Mouse (Mus musculus) myocyte (in vitro differentiated cells): ENCODE results near the gene Gcsam. TPM values are rescaled to one million over a fixed set of nuclear protein-coding genes. Genes with fewer than 3 reads are reported as not detected.

Experiments used
- H3K27me3 ChIP-seq: one replicate; pipeline ENCODE4 v1.6.1; 2011; ENCODE audit not compliant: control insufficient read depth, insufficient read depth, insufficient read length
- H3K36me3 ChIP-seq: one replicate; pipeline ENCODE4 v1.6.1; 2011; ENCODE audit not compliant: control insufficient read depth, insufficient read depth
- H3K4me2 ChIP-seq: one replicate; pipeline ENCODE4 v1.6.1; 2011; ENCODE audit warnings: low read depth, control low read depth
- H3K4me3 ChIP-seq: one replicate; pipeline ENCODE4 v1.5.1; 2011; ENCODE audit warnings: mild to moderate bottlenecking, control low read depth, moderate library complexity
- H3K79me2 ChIP-seq: one replicate; pipeline ENCODE4 v1.6.1; 2011; ENCODE audit not compliant: control insufficient read depth, insufficient read depth
- H3ac ChIP-seq: one replicate; pipeline ENCODE4 v1.6.1; 2011; ENCODE audit not compliant: control insufficient read depth, insufficient read length
- CEBPB ChIP-seq: IDR thresholded peaks from 2 replicates; pipeline ENCODE4 v1.6.1; 2011; ENCODE audit warnings: mild to moderate bottlenecking, moderate library complexity; ENCODE audit not compliant: poor library complexity, insufficient read depth, severe bottlenecking
- E2F4 ChIP-seq: IDR thresholded peaks from one replicate; pipeline ENCODE4 v1.6.1; 2011; ENCODE audit warnings: mild to moderate bottlenecking, control low read depth, moderate library complexity; ENCODE audit not compliant: insufficient read depth
- MAX ChIP-seq: IDR thresholded peaks from one replicate; pipeline ENCODE4 v1.6.1; 2011; ENCODE audit warnings: low read depth, mild to moderate bottlenecking, control low read depth
- MYOD1 ChIP-seq, 3 experiments: IDR thresholded peaks; one replicate each; pipeline ENCODE4 v1.6.1; 2011; ENCODE audit warnings: control low read depth in 2 of 3, low read depth in 2 of 3, mild to moderate bottlenecking in 2 of 3, moderate library complexity in 1 of 3; ENCODE audit not compliant: insufficient read length in 2 of 3, control insufficient read depth in 1 of 3
- MYOG ChIP-seq, 3 experiments: IDR thresholded peaks; one replicate each; pipeline ENCODE4 v1.6.1; 2011; ENCODE audit warnings: control low read depth in 2 of 3, low read depth in 2 of 3, mild to moderate bottlenecking in 2 of 3; ENCODE audit not compliant: insufficient read length in 2 of 3, control insufficient read depth in 1 of 3, insufficient read depth in 1 of 3
- POLR2A ChIP-seq: IDR thresholded peaks from one replicate; pipeline ENCODE4 v1.6.1; 2011; ENCODE audit warnings: low read depth, mild to moderate bottlenecking, control low read depth, moderate library complexity; ENCODE audit not compliant: insufficient read length
- POLR2AphosphoS2 ChIP-seq: IDR thresholded peaks from one replicate; pipeline ENCODE4 v1.6.1; 2011; ENCODE audit warnings: low read depth, control low read depth; ENCODE audit not compliant: insufficient read length
- REST ChIP-seq: IDR thresholded peaks from one replicate; pipeline ENCODE4 v1.6.1; 2011; ENCODE audit warnings: mild to moderate bottlenecking, control low read depth, moderate library complexity; ENCODE audit not compliant: insufficient read depth, insufficient read length
- SRF ChIP-seq: IDR thresholded peaks from one replicate; pipeline ENCODE4 v1.6.1; 2011; ENCODE audit warnings: low read depth; ENCODE audit not compliant: control insufficient read depth, insufficient read length
- TCF12 ChIP-seq: IDR thresholded peaks from one replicate; pipeline ENCODE4 v1.6.1; 2011; ENCODE audit warnings: mild to moderate bottlenecking, control low read depth; ENCODE audit not compliant: poor library complexity, insufficient read depth, severe bottlenecking
- TCF3 ChIP-seq: IDR thresholded peaks from one replicate; pipeline ENCODE4 v1.6.1; 2011; ENCODE audit warnings: low read depth, control low read depth; ENCODE audit not compliant: insufficient read length
- USF1 ChIP-seq: IDR thresholded peaks from one replicate; pipeline ENCODE4 v1.6.1; 2011; ENCODE audit warnings: low read depth, mild to moderate bottlenecking, control low read depth, moderate library complexity
- polyA plus RNA-seq: library from polyadenylated mRNA; unstranded; fragments of >200 nt; fragmentation: generic; extraction: Trizol; gene quantifications from one replicate; pipeline ENCODE4 v1.2.1, GENCODE M21; 2012; ENCODE audit warnings: missing spikeins

Gcsam gene
- polyA plus RNA-seq, 1 experiment: not detected

- H3ac ChIP-seq: no peak overlapping the region
- no peaks in the 10 kb centered on the region for H3K36me3 ChIP-seq
- H3K4me3 ChIP-seq: no peak overlapping the region
- no peak overlapping the region for H3K4me2 ChIP-seq
- H3K27me3 ChIP-seq: no peaks in the 10 kb centered on the region
- no peaks in the 10 kb centered on the region for H3K79me2 ChIP-seq
- TF ChIP-seq TCF12 (no peak), TCF3 (no peak), REST (no peak), POLR2A (no peak), MYOG (IDR thresholded peaks at IDR 0.05; ENCODE audit: control insufficient read depth in 1 of 3, insufficient read depth in 1 of 3, insufficient read length in 2 of 3, low read depth in 2 of 3) (no peak), USF1 (no peak), SRF (no peak), E2F4 (no peak), CEBPB (no peak), MAX (no peak), POLR2AphosphoS2 (no peak), MYOD1 (IDR thresholded peaks at IDR 0.05; ENCODE audit: control insufficient read depth in 1 of 3, insufficient read length in 2 of 3, low read depth in 2 of 3) (no peak)
Measured at GRCm38 (mm10) chr16:45666136-45666535, 56.0 kb downstream of the Gcsam start.

- no peaks in the 10 kb centered on the region for H3K79me2 ChIP-seq
- H3K27me3 ChIP-seq: no peaks in the 10 kb centered on the region
- H3ac ChIP-seq: no peak overlapping the region
- H3K4me2 ChIP-seq: no peak overlapping the region
- no peak for TF ChIP-seq MYOG (IDR thresholded peaks at IDR 0.05; ENCODE audit: control insufficient read depth in 1 of 3, insufficient read depth in 1 of 3, insufficient read length in 2 of 3, low read depth in 2 of 3)
- TF ChIP-seq CEBPB: no peak
- no peak for TF ChIP-seq E2F4
- no peak for TF ChIP-seq REST
- no peak for TF ChIP-seq TCF12
- TF ChIP-seq MAX: no peak
- no peak for TF ChIP-seq POLR2AphosphoS2
- no peak for TF ChIP-seq SRF
- no peak for TF ChIP-seq POLR2A
- no peak for TF ChIP-seq MYOD1 (IDR thresholded peaks at IDR 0.05; ENCODE audit: control insufficient read depth in 1 of 3, insufficient read length in 2 of 3, low read depth in 2 of 3)
- no peak for TF ChIP-seq TCF3
- TF ChIP-seq USF1: no peak
- no peak overlapping the region for H3K4me3 ChIP-seq
- H3K36me3 ChIP-seq: no peaks in the 10 kb centered on the region
Measured at GRCm38 (mm10) chr16:45668178-45668577, 58.0 kb downstream of the Gcsam start.

- Histone ChIP-seq H3K36me3 (no peaks in the 10 kb centered on the region), H3K79me2 (no peaks in the 10 kb centered on the region), H3K4me3 (no peak overlapping the region), H3ac (no peak overlapping the region), H3K4me2 (no peak overlapping the region), H3K27me3 (no peaks in the 10 kb centered on the region)
- TF ChIP-seq MYOD1 (IDR thresholded peaks at IDR 0.05; ENCODE audit: control insufficient read depth in 1 of 3, insufficient read length in 2 of 3, low read depth in 2 of 3) (no peak), REST (no peak), TCF12 (no peak)
Measured at GRCm38 (mm10) chr16:45670005-45670404, 59.8 kb downstream of the Gcsam start.

Other genes starting within 250 kb of the Gcsam start
- 40.3 TPM for gene Cd200, start 201.3 kb upstream of the Gcsam start, polyA plus RNA-seq
- gene Gm609, start 117.4 kb upstream of the Gcsam start, polyA plus RNA-seq: not detected
- not detected for gene Gm17783, start 78.3 kb upstream of the Gcsam start, polyA plus RNA-seq
- not detected for gene Slc9c1, start 75.1 kb upstream of the Gcsam start, polyA plus RNA-seq
- not detected for gene BC016579, start 43.7 kb downstream of the Gcsam start, polyA plus RNA-seq
- gene Tmprss7, start 83.3 kb downstream of the Gcsam start, polyA plus RNA-seq: not detected
- gene Tagln3, start 114.2 kb downstream of the Gcsam start, polyA plus RNA-seq: 0.19 TPM
- 6.9 TPM for gene Abhd10, start 132.6 kb downstream of the Gcsam start, polyA plus RNA-seq